Mouse (Mus musculus): ENCODE results near the gene Vmn1r51. TPM values are rescaled to one million over a fixed set of nuclear protein-coding genes. Genes with fewer than 3 reads are reported as not detected.

Gene Vmn1r51
- polyA plus RNA-seq, 1 experiment: not detected

DNA sequence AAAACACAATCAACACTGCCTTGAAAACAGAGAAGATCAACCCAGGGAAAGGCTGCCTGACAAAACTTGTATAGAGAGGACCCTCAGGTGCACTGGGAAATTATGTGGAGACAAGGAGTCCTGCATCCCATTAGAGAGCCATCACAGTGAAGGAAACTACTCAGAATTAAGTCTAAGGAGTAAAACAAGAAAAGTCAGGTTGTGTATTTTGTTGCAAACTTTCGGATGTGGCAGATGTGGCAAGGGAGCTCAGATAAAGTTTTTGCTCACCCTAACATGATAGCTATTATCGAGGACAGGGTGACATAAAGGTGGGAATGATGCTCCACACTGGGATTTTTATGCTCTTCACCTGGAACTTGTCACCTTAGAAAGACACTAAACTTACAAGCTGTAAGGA lies 52.1 kb downstream of the Vmn1r51 start, which contains the start of gene Vmn1r52:
Vmn1r52 (plus strand) TSS at position 301 of the 400 bp plus-strand sequence.
- no peaks in the 10 kb centered on the region for H3K36me3 ChIP-seq (ENCODE audit: control insufficient read depth, insufficient read depth)
- no peaks in the 10 kb centered on the region for H3K27me3 ChIP-seq (ENCODE audit: control insufficient read depth, insufficient read depth, insufficient read length)
- H3K4me2 ChIP-seq (ENCODE audit: low read depth): no peak within 1 kb of the TSS
- no peak for TF ChIP-seq USF1 (IDR thresholded peaks at IDR 0.05; ENCODE audit: low read depth)
- no peak for TF ChIP-seq MAX (IDR thresholded peaks at IDR 0.05; ENCODE audit: low read depth)
- no peak for TF ChIP-seq E2F4 (IDR thresholded peaks at IDR 0.05; ENCODE audit: insufficient read depth)
- TF ChIP-seq CEBPB (IDR thresholded peaks at IDR 0.05; ENCODE audit: insufficient read depth, poor library complexity, severe bottlenecking): no peak
- no peak for TF ChIP-seq MYOG (IDR thresholded peaks at IDR 0.05; ENCODE audit: control insufficient read depth in 1 of 3, insufficient read depth in 1 of 3, insufficient read length in 2 of 3, low read depth in 2 of 3)
- H3ac ChIP-seq (ENCODE audit: control insufficient read depth, insufficient read length): no peak within 1 kb of the TSS
- no peaks in the 10 kb centered on the region for H3K79me2 ChIP-seq (ENCODE audit: control insufficient read depth, insufficient read depth)
- H3K4me3 ChIP-seq: no peak within 1 kb of the TSS

Other genes with a start within 250 kb of the Vmn1r51 start
- 0.02 TPM for gene Vmn1r42, start 246.2 kb upstream of the Vmn1r51 start, polyA plus RNA-seq (2012; fragmentation: generic; extraction: Trizol)
- 0.04 TPM for gene Vmn1r43, start 246.2 kb upstream of the Vmn1r51 start, polyA plus RNA-seq (2012; fragmentation: generic; extraction: Trizol)
- not detected for gene Vmn1r44, start 238.9 kb upstream of the Vmn1r51 start, polyA plus RNA-seq (2012; fragmentation: generic; extraction: Trizol)
- not detected for gene Vmn1r45, start 182.0 kb upstream of the Vmn1r51 start, polyA plus RNA-seq (2012; fragmentation: generic; extraction: Trizol)
- not detected for gene Vmn1r46, start 153.3 kb upstream of the Vmn1r51 start, polyA plus RNA-seq (2012; fragmentation: generic; extraction: Trizol)
- gene Vmn1r47, start 106.4 kb upstream of the Vmn1r51 start, polyA plus RNA-seq (2012; fragmentation: generic; extraction: Trizol): not detected
- not detected for gene Vmn1r48, start 85.8 kb upstream of the Vmn1r51 start, polyA plus RNA-seq (2012; fragmentation: generic; extraction: Trizol)
- not detected for gene Vmn1r49, start 44.1 kb upstream of the Vmn1r51 start, polyA plus RNA-seq (2012; fragmentation: generic; extraction: Trizol)
- gene Vmn1r50, start 21.2 kb upstream of the Vmn1r51 start, polyA plus RNA-seq (2012; fragmentation: generic; extraction: Trizol): not detected
- not detected for gene Vmn1r52, start 52.2 kb downstream of the Vmn1r51 start, polyA plus RNA-seq (2012; fragmentation: generic; extraction: Trizol)
- not detected for gene V1ra8, start 80.2 kb downstream of the Vmn1r51 start, polyA plus RNA-seq (2012; fragmentation: generic; extraction: Trizol)
- not detected for gene Vmn1r53, start 101.8 kb downstream of the Vmn1r51 start, polyA plus RNA-seq (2012; fragmentation: generic; extraction: Trizol)
- not detected for gene Vmn1r54, start 123.7 kb downstream of the Vmn1r51 start, polyA plus RNA-seq (2012; fragmentation: generic; extraction: Trizol)
- gene BC048671, start 178.6 kb downstream of the Vmn1r51 start, polyA plus RNA-seq (2012; fragmentation: generic; extraction: Trizol): not detected
- gene Chst13, start 202.6 kb downstream of the Vmn1r51 start, polyA plus RNA-seq (2012; fragmentation: generic; extraction: Trizol): 3.9 TPM
- gene Uroc1, start 210.7 kb downstream of the Vmn1r51 start, polyA plus RNA-seq (2012; fragmentation: generic; extraction: Trizol): not detected
- 7.6 TPM for gene Zxdc, start 246.9 kb downstream of the Vmn1r51 start, polyA plus RNA-seq (2012; fragmentation: generic; extraction: Trizol)

All from myocyte (in vitro differentiated cells).